Mouse (Mus musculus) limb, embryonic 10.5 days (tissue): ENCODE measurements around the gene Nup107. TPM values are rescaled to one million over a fixed set of nuclear protein-coding genes. Genes with fewer than 3 reads are reported as not detected.
"Not testable (repeated sequence)": the region's sequence is repeated elsewhere in the genome, so short reads cannot be mapped to it uniquely, and the experiment has no call there.

Experiments used
- DNase-seq: peaks from one replicate; pipeline ENCODE4 v3.0.0-alpha.2; 2017; ENCODE audit warnings: low spot score
- H3K27ac ChIP-seq: fragments of 300-500 bp; sonication (generic); 2 replicates; pipeline ENCODE4 v1.5.1; 2016; ENCODE audit warnings: mild to moderate bottlenecking
- H3K27me3 ChIP-seq: fragments of 300-500 bp; sonication (generic); 2 replicates; pipeline ENCODE4 v1.6.1; 2016; ENCODE audit warnings: low read depth, mild to moderate bottlenecking; ENCODE audit not compliant: poor library complexity, severe bottlenecking
- H3K36me3 ChIP-seq: fragments of 300-500 bp; sonication (generic); 2 replicates; pipeline ENCODE4 v1.6.1; 2016; ENCODE audit warnings: mild to moderate bottlenecking, moderate library complexity
- H3K4me1 ChIP-seq: fragments of 300-500 bp; sonication (generic); 2 replicates; pipeline ENCODE4 v1.6.1; 2016
- H3K4me3 ChIP-seq: fragments of 300-500 bp; sonication (generic); 2 replicates; pipeline ENCODE4 v1.5.1; 2016; ENCODE audit warnings: mild to moderate bottlenecking, moderate library complexity
- H3K9me3 ChIP-seq: fragments of 300-500 bp; sonication (generic); replicated peaks from 2 replicates; pipeline ENCODE4 v1.6.1; 2016; ENCODE audit warnings: mild to moderate bottlenecking
- WGBS: fragments of 180-500 bp; shearing (Covaris S2); methylation state at CpG from one replicate; pipeline ENCODE4 v1.1.7; 2016; 5-methylcytosine and 5-hydroxymethylcytosine counted together
- polyA plus RNA-seq: library from polyadenylated mRNA; unstranded; fragments of >200 nt; fragmentation: Nextera tagmentation; extraction: Ambion mirVana; gene quantifications from 2 replicates; pipeline ENCODE4 v1.2.1, GENCODE M21; 2016

Gene Nup107
- polyA plus RNA-seq, 1 experiment from 2014 or later, result 111 TPM

DNA sequence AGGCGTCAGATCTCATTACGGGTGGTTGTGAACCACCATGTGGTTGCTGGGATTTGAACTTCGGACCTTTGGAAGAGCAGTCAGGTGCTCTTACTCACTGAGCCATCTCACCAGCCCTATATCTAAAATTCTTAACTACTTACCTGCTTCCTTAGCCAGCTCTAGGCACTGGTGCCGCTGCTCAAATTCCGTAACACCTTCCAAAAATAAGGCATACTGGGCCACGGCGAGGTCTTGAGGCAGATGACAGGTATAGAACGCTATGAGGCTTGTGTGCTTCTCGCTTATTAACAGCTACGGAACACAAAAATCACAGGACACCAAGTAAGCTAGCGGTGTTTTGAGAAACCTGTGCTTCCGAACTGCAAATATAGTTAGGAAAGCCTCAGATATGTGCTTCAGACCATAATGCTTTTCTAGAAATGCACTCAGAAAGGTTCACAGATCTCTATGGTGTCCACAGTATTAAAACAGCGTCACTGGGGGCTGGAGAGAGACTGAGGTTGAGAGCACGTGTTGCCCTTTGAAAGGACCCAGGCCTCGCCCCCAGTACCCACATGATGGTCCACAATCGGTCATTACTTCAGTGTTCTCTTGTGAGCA is 28.8 kb downstream of the Nup107 start:
- H3K36me3 ChIP-seq, result peaks cover 100% of the 10 kb centered on the region
- no peak overlapping the region for H3K4me3 ChIP-seq
- H3K4me1 ChIP-seq, result no peaks in the 10 kb centered on the region
- H3K27ac ChIP-seq, result no peak overlapping the region
- H3K27me3 ChIP-seq, result no peaks in the 10 kb centered on the region
- no peaks in the 10 kb centered on the region for H3K9me3 ChIP-seq
- 95% methylated on average over 16 of the region's 16 CpGs for WGBS
- no peak for DNase-seq

DNA sequence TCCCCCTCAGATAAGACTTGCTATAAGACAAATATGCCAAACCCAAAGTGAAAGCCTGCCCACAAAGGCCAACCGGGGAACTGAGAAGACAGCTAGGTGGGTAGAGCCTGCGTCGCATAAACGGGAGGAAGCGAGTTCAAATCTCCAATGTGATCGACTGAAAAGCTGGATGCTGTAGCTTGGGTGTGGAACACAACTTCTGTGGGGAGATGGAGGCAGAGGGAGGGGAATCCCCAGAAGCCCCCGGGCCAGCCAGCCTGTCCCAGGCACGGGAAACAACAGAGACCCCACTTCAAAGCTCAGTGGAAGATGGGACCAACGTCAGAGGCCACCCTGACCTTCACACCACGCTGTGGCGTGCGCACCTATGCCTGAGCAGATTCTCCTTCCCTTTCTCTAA is 29.5 kb downstream of the Nup107 start:
- Histone ChIP-seq H3K4me3 (no peak overlapping the region), H3K36me3 (peaks cover 100% of the 10 kb centered on the region), H3K27me3 (no peaks in the 10 kb centered on the region), H3K4me1 (no peaks in the 10 kb centered on the region), H3K27ac (no peak overlapping the region), H3K9me3 (no peaks in the 10 kb centered on the region)
- WGBS, result 97% methylated on average over 12 of the region's 12 CpGs
- no peak for DNase-seq

DNA sequence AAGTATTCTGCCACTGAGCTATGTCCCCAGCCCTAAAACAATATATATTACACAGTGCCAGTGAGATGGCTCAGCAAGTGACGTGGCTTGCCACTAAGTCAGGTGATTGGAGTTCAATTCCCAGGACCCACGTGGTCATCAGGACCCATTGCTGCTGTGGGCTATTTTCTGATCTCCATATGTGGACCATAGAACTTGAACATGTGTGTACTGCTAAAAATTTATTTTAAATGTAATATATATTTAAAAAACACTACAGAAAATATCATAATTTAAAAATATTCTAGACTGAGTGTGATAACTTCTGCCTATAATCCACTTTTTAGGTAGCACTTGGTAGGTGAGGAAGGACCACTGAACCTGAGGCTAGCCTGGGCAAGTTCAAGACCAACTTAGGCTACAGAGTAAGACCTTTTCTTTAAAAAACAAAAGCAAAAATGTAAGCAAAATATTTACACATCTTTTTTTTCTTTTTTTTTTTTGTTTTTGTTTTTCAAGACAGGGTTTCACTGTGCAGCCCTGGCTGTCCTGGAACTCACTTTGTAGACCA is 30.1 kb downstream of the Nup107 start:
- H3K4me3 ChIP-seq, result no peak overlapping the region
- no peaks in the 10 kb centered on the region for H3K4me1 ChIP-seq
- no peak overlapping the region for H3K27ac ChIP-seq
- 94% methylated on average over 2 of the region's 2 CpGs for WGBS
- no peak for DNase-seq
- peaks cover 100% of the 10 kb centered on the region for H3K36me3 ChIP-seq
- no peaks in the 10 kb centered on the region for H3K27me3 ChIP-seq
- H3K9me3 ChIP-seq, result no peaks in the 10 kb centered on the region

DNA sequence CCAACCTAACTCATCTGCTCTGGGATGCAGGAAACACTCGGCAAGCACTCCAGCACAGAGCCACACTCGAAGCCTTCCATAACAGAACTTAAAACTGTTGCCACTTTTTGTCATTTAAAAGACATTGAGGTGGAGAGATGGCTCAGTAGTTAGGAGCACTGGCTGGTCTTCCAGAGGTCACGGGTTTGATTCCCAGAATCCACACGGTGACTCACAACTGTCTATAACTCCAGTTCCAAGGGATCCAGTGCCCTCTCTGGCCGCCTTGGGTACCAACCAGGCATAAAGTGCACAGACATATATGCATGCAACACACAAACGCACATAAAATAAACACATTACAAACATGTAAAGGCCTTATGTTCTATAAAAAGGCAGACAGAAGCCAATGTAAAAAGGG is 31.0 kb downstream of the Nup107 start:
- Histone ChIP-seq H3K4me3 (no peak overlapping the region), H3K9me3 (no peaks in the 10 kb centered on the region), H3K36me3 (peaks cover 100% of the 10 kb centered on the region), H3K27ac (no peak overlapping the region), H3K4me1 (no peaks in the 10 kb centered on the region), H3K27me3 (no peaks in the 10 kb centered on the region)
- WGBS, result 96% methylated on average over 6 of the region's 6 CpGs
- no peak for DNase-seq

DNA sequence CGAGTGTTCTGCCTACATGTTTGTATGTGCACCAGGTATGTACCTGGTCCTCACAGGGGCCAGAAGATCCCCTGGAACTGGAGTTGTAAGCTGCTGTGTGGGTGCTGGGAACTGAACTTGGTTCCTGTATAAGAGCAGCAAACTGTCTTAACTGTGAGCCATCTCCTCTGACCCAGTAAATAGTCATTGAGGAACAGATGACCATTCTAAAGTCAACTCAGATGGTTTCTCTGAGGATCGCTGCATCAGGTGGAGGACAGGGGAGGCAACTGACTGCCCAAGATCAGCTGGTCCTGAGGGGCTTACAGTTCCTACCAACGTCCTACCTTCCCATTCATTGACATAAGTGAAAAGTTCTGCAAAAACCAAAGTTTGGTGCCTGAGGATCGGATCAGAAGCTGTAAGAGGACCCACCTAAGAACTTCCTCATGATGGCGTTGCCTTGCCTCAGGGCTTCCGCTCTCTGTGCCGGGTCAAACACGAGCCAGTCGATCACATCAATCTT is 31.6 kb downstream of the Nup107 start:
- WGBS, result 94% methylated on average over 9 of the region's 9 CpGs
- H3K27ac ChIP-seq, result no peak overlapping the region
- DNase-seq, result no peak
- no peak overlapping the region for H3K4me3 ChIP-seq
- H3K27me3 ChIP-seq, result no peaks in the 10 kb centered on the region
- peaks cover 100% of the 10 kb centered on the region for H3K36me3 ChIP-seq
- no peaks in the 10 kb centered on the region for H3K4me1 ChIP-seq
- no peaks in the 10 kb centered on the region for H3K9me3 ChIP-seq

DNA sequence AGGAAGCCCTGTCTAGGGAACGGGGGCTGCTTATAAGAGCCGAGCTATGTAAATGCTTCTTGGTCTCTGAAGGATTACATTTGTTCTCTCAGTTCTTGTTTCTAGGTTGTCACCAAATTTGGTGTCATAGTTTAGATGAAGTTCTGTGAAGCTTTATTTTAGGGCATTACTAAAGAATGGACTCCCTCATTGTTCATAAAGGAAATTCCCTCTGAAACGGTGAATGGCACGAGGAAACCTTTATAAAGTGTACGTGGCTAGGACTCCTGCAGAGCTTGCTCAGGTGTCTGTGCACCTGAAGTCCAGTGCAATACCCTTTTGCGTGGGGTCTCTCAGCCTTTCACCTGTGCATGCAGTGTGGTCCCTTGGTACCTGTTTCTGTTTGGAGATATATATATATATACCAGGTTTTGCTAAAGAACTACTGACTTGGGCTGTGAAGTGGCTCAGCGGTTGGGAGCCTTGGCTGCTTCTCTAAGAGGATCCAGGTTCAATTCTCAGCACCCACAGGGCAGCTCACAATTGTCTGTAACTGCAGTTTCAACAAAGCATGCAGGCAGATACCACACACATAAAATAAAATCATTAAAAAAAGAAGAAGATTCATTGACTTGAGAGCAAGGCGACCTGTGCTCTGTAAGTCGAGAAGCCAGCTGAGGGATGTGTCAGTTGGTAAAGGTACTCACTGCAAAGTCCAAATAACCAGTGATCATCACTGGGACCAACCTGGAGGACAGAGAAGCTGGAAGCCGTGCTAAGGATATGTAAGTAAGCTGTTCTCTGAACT is 32.5 kb downstream of the Nup107 start:
- Histone ChIP-seq H3K9me3 (no peaks in the 10 kb centered on the region), H3K4me1 (no peaks in the 10 kb centered on the region), H3K27ac (no peak overlapping the region), H3K4me3 (no peak overlapping the region), H3K36me3 (peaks cover 100% of the 10 kb centered on the region), H3K27me3 (no peaks in the 10 kb centered on the region)
- 95% methylated on average over 10 of the region's 10 CpGs for WGBS
- DNase-seq, result no peak

DNA sequence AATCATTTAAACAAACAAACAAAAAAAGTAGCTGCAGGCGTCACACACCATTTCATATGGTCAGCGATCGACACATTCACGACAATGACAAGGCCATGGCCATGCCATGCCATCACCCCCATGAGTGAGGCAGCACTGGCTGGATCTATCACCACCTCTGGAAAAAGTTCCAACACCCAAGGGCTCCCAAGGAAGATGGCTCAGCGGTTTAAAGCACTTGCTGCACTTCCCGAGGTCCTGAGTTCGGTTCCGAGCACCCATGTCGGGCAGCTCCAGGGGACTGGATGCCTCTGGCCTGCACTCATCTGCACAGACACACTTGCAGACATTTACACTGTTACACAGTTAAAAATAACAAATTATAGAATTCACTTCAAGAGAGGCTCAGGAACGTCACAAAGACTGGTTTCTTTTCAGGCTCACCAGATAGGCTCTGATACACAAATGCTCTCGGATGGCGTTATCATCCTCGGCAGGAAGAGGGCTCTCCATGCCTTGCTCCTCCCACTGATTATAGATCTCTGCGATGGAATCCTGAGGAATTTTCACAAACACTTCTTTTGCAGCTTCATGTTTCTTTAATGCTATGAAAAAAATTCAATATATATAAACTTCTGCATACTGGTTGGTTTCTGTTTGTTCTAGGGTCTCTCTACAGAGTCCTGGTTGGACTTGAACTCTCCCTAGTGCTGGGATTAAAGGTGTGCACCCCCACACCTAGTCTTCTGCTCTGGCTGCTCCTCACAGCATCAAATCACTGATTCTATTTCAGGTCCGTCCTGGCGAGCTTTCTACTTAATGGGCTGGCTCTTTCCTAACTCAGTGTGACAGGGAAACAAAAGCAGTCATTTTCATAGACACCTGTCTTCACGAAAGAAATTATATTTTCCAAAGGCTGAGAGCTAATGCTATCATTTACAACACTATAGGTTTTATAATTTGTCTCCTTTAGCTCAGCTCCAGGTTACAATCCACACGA is 33.5 kb downstream of the Nup107 start:
- no peak overlapping the region for H3K4me3 ChIP-seq
- DNase-seq, result no peak
- H3K27me3 ChIP-seq, result no peaks in the 10 kb centered on the region
- no peaks in the 10 kb centered on the region for H3K9me3 ChIP-seq
- no peaks in the 10 kb centered on the region for H3K4me1 ChIP-seq
- peaks cover 100% of the 10 kb centered on the region for H3K36me3 ChIP-seq
- H3K27ac ChIP-seq, result no peak overlapping the region
- 92% methylated on average over 18 of the region's 18 CpGs for WGBS

DNA sequence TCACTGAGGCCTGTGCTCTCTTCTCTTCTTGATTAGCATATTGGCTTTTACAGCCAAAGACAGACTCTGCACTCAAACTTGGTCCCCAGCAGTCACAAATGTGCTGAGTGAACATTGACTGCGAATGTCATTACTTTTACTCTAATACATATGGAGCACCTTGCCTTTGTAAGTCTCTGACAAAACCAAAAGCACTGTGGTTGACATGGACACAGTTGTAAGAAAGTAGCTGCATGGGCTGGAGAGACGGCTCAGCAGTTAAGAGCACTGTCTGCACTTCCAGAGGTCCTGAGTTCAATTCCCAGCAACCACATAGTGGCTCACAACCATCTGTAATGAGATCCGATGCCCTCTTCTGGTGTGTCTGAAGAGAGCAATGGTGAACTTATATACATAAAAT is 34.2 kb downstream of the Nup107 start:
- 95% methylated on average over 3 of the region's 3 CpGs for WGBS
- DNase-seq, H3K4me3 ChIP-seq, H3K4me1 ChIP-seq, H3K9me3 ChIP-seq, H3K27ac ChIP-seq, H3K27me3 ChIP-seq: not testable (repeated sequence)
- peaks cover 98% of the 10 kb centered on the region for H3K36me3 ChIP-seq

DNA sequence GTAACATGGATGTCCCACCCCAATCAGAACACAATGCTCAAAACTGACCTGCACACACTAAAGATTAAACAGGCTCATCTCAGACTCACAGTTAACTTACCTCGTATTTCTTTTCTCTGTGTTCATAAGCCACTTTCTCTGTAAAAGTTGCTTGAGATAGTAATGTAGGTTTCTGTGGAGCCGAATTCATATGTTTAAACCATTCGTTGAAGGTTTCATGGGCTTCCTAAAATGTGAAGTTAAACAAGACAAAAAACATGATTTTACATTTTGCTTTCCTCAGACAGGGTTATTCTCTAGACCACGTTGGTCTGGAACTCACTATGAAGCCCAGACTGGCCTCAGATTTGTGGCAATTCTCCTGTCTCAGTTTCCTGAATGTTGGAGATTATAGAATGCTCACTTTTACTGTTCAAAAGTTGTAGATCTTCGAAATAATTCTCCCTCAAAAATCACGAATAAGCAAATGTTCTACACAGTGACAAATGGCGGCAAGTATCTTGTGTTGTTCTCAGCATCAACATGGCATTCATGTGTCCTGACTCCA is 34.6 kb downstream of the Nup107 start:
- Histone ChIP-seq H3K36me3 (peaks cover 98% of the 10 kb centered on the region), H3K4me3 (no peak overlapping the region), H3K9me3 (no peaks in the 10 kb centered on the region), H3K27me3 (no peaks in the 10 kb centered on the region), H3K4me1 (no peaks in the 10 kb centered on the region), H3K27ac (no peak overlapping the region)
- 93% methylated on average over 7 of the region's 7 CpGs for WGBS
- DNase-seq, result no peak

DNA sequence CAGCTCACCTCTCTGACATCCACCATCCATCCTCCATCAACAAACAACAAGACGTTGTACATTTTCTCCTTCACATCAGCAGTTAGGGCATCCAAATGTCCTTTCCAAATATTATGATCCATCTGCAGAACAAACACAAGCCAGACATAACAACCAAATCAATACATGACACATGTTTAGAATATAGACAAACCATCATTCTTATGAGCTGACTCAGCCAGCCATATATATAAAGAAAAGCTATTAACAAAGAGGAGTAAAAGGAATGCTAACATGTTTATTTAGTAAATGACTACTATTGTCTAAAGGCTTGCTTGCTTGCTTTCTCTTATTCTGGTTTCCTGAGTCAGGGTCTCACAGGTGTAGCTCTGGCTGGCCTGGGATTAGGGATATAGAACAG is 35.2 kb downstream of the Nup107 start:
- Histone ChIP-seq H3K4me3 (no peak overlapping the region), H3K9me3 (no peaks in the 10 kb centered on the region), H3K4me1 (no peaks in the 10 kb centered on the region), H3K27me3 (no peaks in the 10 kb centered on the region), H3K27ac (no peak overlapping the region), H3K36me3 (peaks cover 98% of the 10 kb centered on the region)
- 96% methylated on average over 1 of the region's 1 CpGs for WGBS
- DNase-seq, result no peak

DNA sequence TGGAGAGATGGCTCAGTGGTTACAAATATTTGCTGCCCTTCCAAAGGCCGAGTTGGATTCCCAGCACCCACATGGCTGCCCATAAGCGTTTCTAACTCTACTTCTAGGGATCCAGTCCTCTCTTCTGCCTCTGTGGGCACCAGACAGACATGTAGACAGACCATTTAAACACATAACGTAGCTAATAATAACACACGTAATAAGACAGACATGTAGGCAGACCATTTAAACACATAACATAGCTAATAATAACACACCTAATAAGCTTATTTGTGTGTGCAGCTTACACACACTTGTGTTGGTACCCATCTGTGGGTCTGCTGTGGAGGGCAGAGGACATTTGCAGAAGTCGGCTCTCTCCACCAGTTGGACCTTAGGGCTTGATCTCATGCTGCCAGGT is 35.7 kb downstream of the Nup107 start:
- no peak for DNase-seq
- H3K36me3 ChIP-seq, result peaks cover 98% of the 10 kb centered on the region
- WGBS, result 94% methylated on average over 5 of the region's 5 CpGs
- no peak overlapping the region for H3K4me3 ChIP-seq
- H3K4me1 ChIP-seq, result no peaks in the 10 kb centered on the region
- no peak overlapping the region for H3K27ac ChIP-seq
- no peaks in the 10 kb centered on the region for H3K9me3 ChIP-seq
- no peaks in the 10 kb centered on the region for H3K27me3 ChIP-seq

DNA sequence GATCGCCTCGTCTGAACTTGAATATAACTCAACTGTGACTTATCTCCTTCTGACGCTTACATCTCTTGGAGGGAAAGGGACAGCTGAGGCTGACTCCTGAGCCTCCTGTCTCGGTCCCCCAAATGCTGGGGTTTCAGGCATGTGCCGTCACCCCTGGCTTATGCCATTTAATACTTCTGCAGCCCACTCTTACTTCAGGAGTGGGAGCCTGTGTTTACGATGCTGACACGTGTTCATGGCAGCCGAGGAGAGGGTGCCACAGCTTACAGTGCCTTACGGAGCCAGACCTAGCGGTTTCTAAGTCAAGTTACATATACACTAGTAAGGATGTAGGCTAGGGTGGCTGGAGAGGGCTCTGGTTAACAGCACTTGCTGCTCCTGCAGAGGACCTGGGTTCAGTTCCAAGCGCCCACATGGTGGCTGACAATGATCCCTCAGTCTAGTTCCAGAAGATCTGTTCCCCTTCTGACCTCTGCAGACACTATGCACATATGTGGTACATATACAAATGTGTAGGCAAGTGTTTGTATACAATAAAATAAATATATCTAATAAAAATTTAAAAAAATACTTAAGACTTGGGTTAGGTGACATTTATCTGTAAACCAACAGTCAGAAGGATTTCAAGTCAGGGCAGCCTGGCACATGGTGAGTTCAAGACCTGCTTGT is 36.6 kb downstream of the Nup107 start:
- H3K4me3 ChIP-seq, result no peak overlapping the region
- no peak for DNase-seq
- no peak overlapping the region for H3K27ac ChIP-seq
- 95% methylated on average over 11 of the region's 11 CpGs for WGBS
- H3K27me3 ChIP-seq, result no peaks in the 10 kb centered on the region
- H3K4me1 ChIP-seq, result no peaks in the 10 kb centered on the region
- H3K9me3 ChIP-seq, result no peaks in the 10 kb centered on the region
- peaks cover 98% of the 10 kb centered on the region for H3K36me3 ChIP-seq
